Mouse (Mus musculus): ENCODE measurements at regions not wholly inside any gene's neighbourhood (a gene's known extent, or its start where the extent isn't known, plus 50 kb on each side); places are given as distances from the start of the nearest gene placed in this dataset.
A peak's percentile ranks its signal among the peaks of the same experiment; 100 is the strongest.

GRCm38 (mm10) chr3:50813760-50814400 lies 370.5 kb upstream of the Slc7a11 start:
- DNase-seq, result no peak

GRCm38 (mm10) chr3:50815716-50816115 lies 372.3 kb upstream of the Slc7a11 start:
- DNase-seq, result no peak

- DNase-seq, result peak; percentile 13
Observed at GRCm38 (mm10) chr3:50816479-50816878, 373.1 kb upstream of the Slc7a11 start.

- no peak for DNase-seq
Observed at GRCm38 (mm10) chr3:50817361-50817760, 373.9 kb upstream of the Slc7a11 start.

- DNase-seq, result no peak
Observed at GRCm38 (mm10) chr3:50820776-50821175, 377.4 kb upstream of the Slc7a11 start.

GRCm38 (mm10) chr3:50825534-50826423 lies 382.4 kb upstream of the Slc7a11 start:
- DNase-seq, result no peak

- DNase-seq, result no peak
Observed at GRCm38 (mm10) chr3:50826424-50826819, 383.0 kb upstream of the Slc7a11 start.

- no peak for DNase-seq
Observed at GRCm38 (mm10) chr3:50829211-50829610, 385.8 kb upstream of the Slc7a11 start.

- no peak for DNase-seq
Observed at GRCm38 (mm10) chr3:50830446-50830845, 387.0 kb upstream of the Slc7a11 start.

GRCm38 (mm10) chr3:50830926-50831325 lies 387.5 kb upstream of the Slc7a11 start:
- DNase-seq, result no peak

GRCm38 (mm10) chr3:50842216-50842615 lies 382.0 kb upstream of the Noct start:
- no peak for DNase-seq

- no peak for DNase-seq
Observed at GRCm38 (mm10) chr3:50844835-50845301, 379.4 kb upstream of the Noct start.

- DNase-seq, result no peak
Observed at GRCm38 (mm10) chr3:50845311-50845710, 378.9 kb upstream of the Noct start.

- no peak for DNase-seq
Observed at GRCm38 (mm10) chr3:50848528-50848927, 375.7 kb upstream of the Noct start.

GRCm38 (mm10) chr3:50851083-50851637 lies 373.1 kb upstream of the Noct start:
- DNase-seq, result no peak

- DNase-seq, result no peak
Observed at GRCm38 (mm10) chr3:50867105-50867504, 357.1 kb upstream of the Noct start.

- no peak for DNase-seq
Observed at GRCm38 (mm10) chr3:50869211-50869610, 355.0 kb upstream of the Noct start.

- no peak for DNase-seq
Observed at GRCm38 (mm10) chr3:50879050-50879449, 345.2 kb upstream of the Noct start.

- no peak for DNase-seq
Observed at GRCm38 (mm10) chr3:50879595-50879994, 344.7 kb upstream of the Noct start.

- DNase-seq, result no peak
Observed at GRCm38 (mm10) chr3:50881437-50882248, 342.6 kb upstream of the Noct start.

GRCm38 (mm10) chr3:50882249-50882733 lies 342.0 kb upstream of the Noct start:
- no peak for DNase-seq

- no peak for DNase-seq
Observed at GRCm38 (mm10) chr3:50886336-50886735, 337.9 kb upstream of the Noct start.

Measured in gastrocnemius, postnatal 10 days (tissue).